Mouse (Mus musculus): ENCODE results near the gene Erp29. TPM values are rescaled to one million over a fixed set of nuclear protein-coding genes. Genes with fewer than 3 reads are reported as not detected.
A peak's percentile ranks its signal among the peaks of the same experiment; 100 is the strongest.

The Erp29 gene
- total RNA-seq, 1 experiment, result 339 TPM

- H3K36me3 ChIP-seq (ENCODE audit: control insufficient read depth, insufficient read depth, low read length, poor library complexity, severe bottlenecking), result peaks cover 20% of the 10 kb centered on the region
- peaks cover 7 to 14% of the 10 kb centered on the region in 2 experiments; a peak in 2 of 4 replicates for H3K4me1 ChIP-seq (ENCODE audit: control insufficient read depth in 2 of 2, insufficient read depth in 2 of 2, low read length in 2 of 2, poor library complexity in 1 of 2)
- H3K9ac ChIP-seq (ENCODE audit: insufficient read depth, low read depth, low read length, poor library complexity, severe bottlenecking), result peak within 1 kb of the TSS; percentile 94
- peak within 1 kb of the TSS; percentile 78 for H3K27ac ChIP-seq (ENCODE audit: insufficient read depth, low read depth, low read length, poor library complexity, severe bottlenecking)
- peak; percentile 28 for DNase-seq (ENCODE audit: low read depth, low spot score)
- H3K9me3 ChIP-seq (ENCODE audit: control insufficient read depth, insufficient read depth, low read depth, low read length), result no peaks in the 10 kb centered on the region
- in situ Hi-C loops (cut with MboI; ENCODE audit: low sequenced_read_pairs in 2 of 2, unreplicated experiment in 2 of 2), result no loop called here
- no peak for TF ChIP-seq HCFC1 (IDR thresholded peaks at IDR 0.05; ENCODE audit: borderline replicate concordance, insufficient read depth, low read length)
- peak within 1 kb of the TSS; percentile 77 to 97 for H3K4me3 ChIP-seq (ENCODE audit: insufficient read depth in 1 of 2, low read depth in 1 of 2, low read length in 2 of 2, poor library complexity in 1 of 2, severe bottlenecking in 1 of 2)
These were observed 671 bp downstream of the Erp29 start, which contains the start of gene Tmem116 for GRCm38 (mm10) chr5:121451644-121452025. Gene Tmem116, plus strand, starts transcription at chr5:121451893.

GRCm38 (mm10) chr5:121451203-121451602 lies 1.1 kb downstream of the Erp29 start:
- H3K9me3 ChIP-seq (ENCODE audit: control insufficient read depth, insufficient read depth, low read depth, low read length), result no peaks in the 10 kb centered on the region
- in situ Hi-C loops (cut with MboI; ENCODE audit: low sequenced_read_pairs in 2 of 2, unreplicated experiment in 2 of 2), result no loop called here
- peaks cover 25% of the 10 kb centered on the region for H3K36me3 ChIP-seq (ENCODE audit: control insufficient read depth, insufficient read depth, low read length, poor library complexity, severe bottlenecking)
- no peak for DNase-seq (ENCODE audit: low read depth, low spot score)
- TF ChIP-seq HCFC1 (IDR thresholded peaks at IDR 0.05; ENCODE audit: borderline replicate concordance, insufficient read depth, low read length) (no peak), ZNF384 (IDR thresholded peaks at IDR 0.05; ENCODE audit: low read depth, low read length) (no peak), CHD2 (IDR thresholded peaks at IDR 0.05; ENCODE audit: low read depth, low read length) (no peak), ZC3H11A (IDR thresholded peaks at IDR 0.05; ENCODE audit: borderline replicate concordance, low read depth, low read length) (no peak), MAFK (IDR thresholded peaks at IDR 0.05; ENCODE audit: insufficient read depth, low read depth, low read length) (no peak)
- peak overlapping the region; percentile 74 to 97 for H3K4me3 ChIP-seq (ENCODE audit: insufficient read depth in 1 of 2, low read depth in 1 of 2, low read length in 2 of 2, poor library complexity in 1 of 2, severe bottlenecking in 1 of 2)
- H3K9ac ChIP-seq (ENCODE audit: insufficient read depth, low read depth, low read length, poor library complexity, severe bottlenecking), result peak overlapping the region; percentile 94
- peaks cover 7 to 13% of the 10 kb centered on the region in 2 experiments; a peak in 2 of 4 replicates for H3K4me1 ChIP-seq (ENCODE audit: control insufficient read depth in 2 of 2, insufficient read depth in 2 of 2, low read length in 2 of 2, poor library complexity in 1 of 2)
- H3K27ac ChIP-seq (ENCODE audit: insufficient read depth, low read depth, low read length, poor library complexity, severe bottlenecking), result no peak overlapping the region

- in situ Hi-C loops (cut with MboI; ENCODE audit: low sequenced_read_pairs in 2 of 2, unreplicated experiment in 2 of 2), result no loop called here
- Histone ChIP-seq H3K9me3 (ENCODE audit: control insufficient read depth, insufficient read depth, low read depth, low read length) (no peaks in the 10 kb centered on the region), H3K27ac (ENCODE audit: insufficient read depth, low read depth, low read length, poor library complexity, severe bottlenecking) (no peak overlapping the region), H3K4me1 (ENCODE audit: control insufficient read depth in 2 of 2, insufficient read depth in 2 of 2, low read length in 2 of 2, poor library complexity in 1 of 2) (peaks cover 7 to 12% of the 10 kb centered on the region in 2 experiments; a peak in 2 of 4 replicates), H3K36me3 (ENCODE audit: control insufficient read depth, insufficient read depth, low read length, poor library complexity, severe bottlenecking) (peaks cover 30% of the 10 kb centered on the region), H3K4me3 (ENCODE audit: insufficient read depth in 1 of 2, low read depth in 1 of 2, low read length in 2 of 2, poor library complexity in 1 of 2, severe bottlenecking in 1 of 2) (no peak overlapping the region), H3K9ac (ENCODE audit: insufficient read depth, low read depth, low read length, poor library complexity, severe bottlenecking) (no peak overlapping the region)
- TF ChIP-seq HCFC1 (IDR thresholded peaks at IDR 0.05; ENCODE audit: borderline replicate concordance, insufficient read depth, low read length), result no peak
- no peak for TF ChIP-seq MAFK (IDR thresholded peaks at IDR 0.05; ENCODE audit: insufficient read depth, low read depth, low read length)
- TF ChIP-seq CHD2 (IDR thresholded peaks at IDR 0.05; ENCODE audit: low read depth, low read length), result no peak
- no peak for TF ChIP-seq ZC3H11A (IDR thresholded peaks at IDR 0.05; ENCODE audit: borderline replicate concordance, low read depth, low read length)
- no peak for TF ChIP-seq ZNF384 (IDR thresholded peaks at IDR 0.05; ENCODE audit: low read depth, low read length)
- DNase-seq (ENCODE audit: low read depth, low spot score), result no peak
These were observed 1.8 kb downstream of the Erp29 start for GRCm38 (mm10) chr5:121450476-121450875.

GRCm38 (mm10) chr5:121449976-121450375 lies 2.3 kb downstream of the Erp29 start:
- Histone ChIP-seq H3K4me1 (ENCODE audit: control insufficient read depth in 2 of 2, insufficient read depth in 2 of 2, low read length in 2 of 2, poor library complexity in 1 of 2) (peaks cover 7 to 12% of the 10 kb centered on the region in 2 experiments; a peak in 2 of 4 replicates), H3K4me3 (ENCODE audit: insufficient read depth in 1 of 2, low read depth in 1 of 2, low read length in 2 of 2, poor library complexity in 1 of 2, severe bottlenecking in 1 of 2) (no peak overlapping the region), H3K9ac (ENCODE audit: insufficient read depth, low read depth, low read length, poor library complexity, severe bottlenecking) (no peak overlapping the region), H3K36me3 (ENCODE audit: control insufficient read depth, insufficient read depth, low read length, poor library complexity, severe bottlenecking) (peaks cover 35% of the 10 kb centered on the region), H3K27ac (ENCODE audit: insufficient read depth, low read depth, low read length, poor library complexity, severe bottlenecking) (no peak overlapping the region), H3K9me3 (ENCODE audit: control insufficient read depth, insufficient read depth, low read depth, low read length) (no peaks in the 10 kb centered on the region)
- in situ Hi-C loops (cut with MboI; ENCODE audit: low sequenced_read_pairs in 2 of 2, unreplicated experiment in 2 of 2), result no loop called here
- TF ChIP-seq HCFC1 (IDR thresholded peaks at IDR 0.05; ENCODE audit: borderline replicate concordance, insufficient read depth, low read length) (no peak), CHD2 (IDR thresholded peaks at IDR 0.05; ENCODE audit: low read depth, low read length) (no peak), ZNF384 (IDR thresholded peaks at IDR 0.05; ENCODE audit: low read depth, low read length) (no peak), MAFK (IDR thresholded peaks at IDR 0.05; ENCODE audit: insufficient read depth, low read depth, low read length) (no peak), ZC3H11A (IDR thresholded peaks at IDR 0.05; ENCODE audit: borderline replicate concordance, low read depth, low read length) (no peak)
- peak; percentile 81 for DNase-seq (ENCODE audit: low read depth, low spot score)

GRCm38 (mm10) chr5:121448450-121448849 lies 3.9 kb downstream of the Erp29 start:
- peaks cover 46% of the 10 kb centered on the region for H3K36me3 ChIP-seq (ENCODE audit: control insufficient read depth, insufficient read depth, low read length, poor library complexity, severe bottlenecking)
- no peaks in the 10 kb centered on the region for H3K9me3 ChIP-seq (ENCODE audit: control insufficient read depth, insufficient read depth, low read depth, low read length)
- in situ Hi-C loops (cut with MboI; ENCODE audit: low sequenced_read_pairs in 2 of 2, unreplicated experiment in 2 of 2), result no loop called here

More at GRCm38 (mm10) chr5:121448450-121448849, 3.9 kb downstream of the Erp29 start:
- peaks cover 2 to 4% of the 10 kb centered on the region in 2 experiments; a peak in 1 of 4 replicates for H3K4me1 ChIP-seq (ENCODE audit: control insufficient read depth in 2 of 2, insufficient read depth in 2 of 2, low read length in 2 of 2, poor library complexity in 1 of 2)
- DNase-seq (ENCODE audit: low read depth, low spot score), result peak; percentile 59
- no peak overlapping the region for H3K27ac ChIP-seq (ENCODE audit: insufficient read depth, low read depth, low read length, poor library complexity, severe bottlenecking)
- H3K4me3 ChIP-seq (ENCODE audit: insufficient read depth in 1 of 2, low read depth in 1 of 2, low read length in 2 of 2, poor library complexity in 1 of 2, severe bottlenecking in 1 of 2), result no peak overlapping the region
- TF ChIP-seq CHD2 (IDR thresholded peaks at IDR 0.05; ENCODE audit: low read depth, low read length), result no peak
- H3K9ac ChIP-seq (ENCODE audit: insufficient read depth, low read depth, low read length, poor library complexity, severe bottlenecking), result no peak overlapping the region
